Mouse (Mus musculus) lung, adult 2 months (tissue): ENCODE measurements around the gene Eme2.
A peak's percentile ranks its signal among the peaks of the same experiment; 100 is the strongest.

Experiments
- CTCF ChIP-seq: fragments of 200-500 bp; IDR thresholded peaks from 2 replicates; pipeline ENCODE4 v1.5.1; 2011; ENCODE audit warnings: mild to moderate bottlenecking, low read length, control low read depth; ENCODE audit not compliant: insufficient read depth
- POLR2A ChIP-seq: fragments of 200-500 bp; IDR thresholded peaks from 2 replicates; pipeline ENCODE4 v1.6.1; 2011; ENCODE audit warnings: low read depth, mild to moderate bottlenecking, control low read depth, low read length, borderline replicate concordance; ENCODE audit errors: extremely low read depth

- TF ChIP-seq CTCF (peak; percentile 24; the same call in 1 of the 2 replicates), POLR2A (no peak; the same call in 1 of the 2 replicates)
Measured at GRCm38 (mm10) chr17:24849733-24850064, 45.2 kb downstream of the Eme2 start.
